Mouse (Mus musculus) layer of hippocampus, adult 9-10 months (tissue): ENCODE results near the gene 4930412O13Rik.

Source experiments
- DNase-seq: peaks from one replicate; pipeline ENCODE4 v3.0.0; 2022; ENCODE audit warnings: low spot score

The 4930412O13Rik gene

GRCm38 (mm10) chr2:9881051-9881591 is at the start of gene 4930412O13Rik:
Gene 4930412O13Rik (plus strand): TSS chr2:9881252.
- no peak for DNase-seq

GRCm38 (mm10) chr2:9833712-9834111 is 47.3 kb upstream of the 4930412O13Rik start:
- no peak for DNase-seq

GRCm38 (mm10) chr2:9835195-9835594 is 45.9 kb upstream of the 4930412O13Rik start:
- DNase-seq, result no peak

- DNase-seq, result no peak
Observed at GRCm38 (mm10) chr2:9852851-9853576, 28.0 kb upstream of the 4930412O13Rik start.

GRCm38 (mm10) chr2:9855861-9856260 is 25.2 kb upstream of the 4930412O13Rik start:
- no peak for DNase-seq

- DNase-seq, result no peak
Observed at GRCm38 (mm10) chr2:9860698-9861097, 20.4 kb upstream of the 4930412O13Rik start.

- DNase-seq, result no peak
Observed at GRCm38 (mm10) chr2:9867092-9867825, 13.8 kb upstream of the 4930412O13Rik start.

GRCm38 (mm10) chr2:9871141-9871716 is 9.8 kb upstream of the 4930412O13Rik start:
- no peak for DNase-seq

- DNase-seq, result no peak
Observed at GRCm38 (mm10) chr2:9871798-9872197, 9.3 kb upstream of the 4930412O13Rik start.

- DNase-seq, result no peak
Observed at GRCm38 (mm10) chr2:9872682-9873081, 8.4 kb upstream of the 4930412O13Rik start.

GRCm38 (mm10) chr2:9873757-9874156 is 7.3 kb upstream of the 4930412O13Rik start:
- DNase-seq, result no peak

- DNase-seq, result no peak
Observed at GRCm38 (mm10) chr2:9874467-9875219, 6.4 kb upstream of the 4930412O13Rik start.

GRCm38 (mm10) chr2:9875220-9875619 is 5.8 kb upstream of the 4930412O13Rik start:
- no peak for DNase-seq

GRCm38 (mm10) chr2:9875676-9876357 is 5.2 kb upstream of the 4930412O13Rik start:
- no peak for DNase-seq

- no peak for DNase-seq
Observed at GRCm38 (mm10) chr2:9876621-9877325, 4.3 kb upstream of the 4930412O13Rik start.

GRCm38 (mm10) chr2:9877326-9877690 is 3.7 kb upstream of the 4930412O13Rik start:
- no peak for DNase-seq

GRCm38 (mm10) chr2:9877966-9878563 is 3.0 kb upstream of the 4930412O13Rik start:
- DNase-seq, result no peak

GRCm38 (mm10) chr2:9878564-9879081 is 2.4 kb upstream of the 4930412O13Rik start:
- DNase-seq, result no peak

- DNase-seq, result no peak
Observed at GRCm38 (mm10) chr2:9879092-9879491, 2.0 kb upstream of the 4930412O13Rik start.

- no peak for DNase-seq
Observed at GRCm38 (mm10) chr2:9879493-9879892, 1.6 kb upstream of the 4930412O13Rik start.
